Mouse (Mus musculus) G1E (cell line): ENCODE measurements at regions not wholly inside any gene's neighbourhood (a gene's known extent, or its start where the extent isn't known, plus 50 kb on each side); places are given as distances from the start of the nearest gene placed in this dataset.

Experiments
- CTCF ChIP-seq: IDR thresholded peaks from 2 replicates; pipeline ENCODE4 v1.5.1; 2012; ENCODE audit warnings: low read depth, low read length, inconsistent platforms, mixed read lengths
- POLR2AphosphoS5 ChIP-seq: IDR thresholded peaks from 2 replicates; pipeline ENCODE4 v1.6.1; 2012; ENCODE audit warnings: low read depth, low read length, inconsistent platforms; ENCODE audit not compliant: insufficient replicate concordance
- TAL1 ChIP-seq: conservative IDR thresholded peaks from 2 replicates; pipeline ENCODE4 v1.6.1; 2012; ENCODE audit warnings: low read depth, low read length, inconsistent platforms, mixed read lengths

DNA sequence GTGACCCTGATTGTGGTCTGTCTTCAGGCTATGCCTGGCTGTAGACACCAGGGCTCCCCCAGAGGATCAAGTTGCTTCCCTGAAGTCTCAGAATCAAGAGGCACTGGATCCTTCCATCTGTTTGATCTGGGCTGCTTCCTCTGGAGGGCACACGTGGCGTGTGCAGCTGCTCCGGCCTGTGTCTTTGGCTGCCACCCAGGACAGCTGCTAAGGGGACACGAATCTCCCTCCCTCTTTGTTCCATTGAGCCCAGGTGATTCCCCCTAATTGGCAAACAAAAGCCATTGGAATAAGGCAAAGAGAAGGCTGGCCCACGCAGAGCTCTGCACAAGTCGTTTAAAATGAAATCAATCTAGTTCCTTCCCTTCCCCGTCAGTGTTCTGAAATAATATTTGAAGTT, 170.7 kb upstream of the Gas1 start:
- no peak for TF ChIP-seq CTCF
- TF ChIP-seq POLR2AphosphoS5, result no peak
- TF ChIP-seq TAL1, result no peak
